Comparison of ENCODE assay signal across 8 mouse cellular contexts in genomic region chr4:155769880-155770512, GRCm38 (mm10). TPM values are rescaled to one million over a fixed set of nuclear protein-coding genes. Genes with fewer than 3 reads are reported as not detected.
A peak's percentile ranks its signal among the peaks of the same experiment; 100 is the strongest.
DNase-seq lines count a peak whose midpoint lies in the region; ATAC-seq lines count a peak whose summit lies in the region.

No protein-coding gene starts in this region.

- H3K27me3 ChIP-seq in intestine, embryonic 15.5 days (replicated peaks), result no peaks in the 10 kb centered on the region

- H3K27ac ChIP-seq in intestine, embryonic 15.5 days, result peak overlapping the region; percentile 60

- peak; percentile 92 for ATAC-seq in intestine, embryonic 15.5 days

- peaks cover 31% of the 10 kb centered on the region for H3K4me1 ChIP-seq in intestine, embryonic 15.5 days (replicated peaks)

- H3K4me3 ChIP-seq in intestine, embryonic 15.5 days (replicated peaks), result peak overlapping the region; percentile 53

- peak; percentile 92 to 97 for DNase-seq in adrenal gland, adult (ENCODE audit: inconsistent age in 2 of 2, low spot score in 1 of 2)
- DNase-seq in embryo, embryonic 10.5 days (ENCODE audit: low spot score), result peak; percentile 93
- peak; percentile 87 to 90 for DNase-seq in gastrocnemius, postnatal 36 days
- DNase-seq in left cerebral cortex, postnatal 25 days (ENCODE audit: low spot score in 2 of 2), result peak; percentile 91 to 93
- DNase-seq in mesoderm, embryonic 11.5 days (ENCODE audit: low read depth, low spot score), result peak; percentile 92
- DNase-seq in right cerebral cortex, postnatal 25 days, result peak; percentile 89
- peak; percentile 86 to 94 for DNase-seq in urinary bladder, postnatal 4 days (ENCODE audit: low spot score in 2 of 2)

- peak overlapping the region; percentile 88 for H3K4me2 ChIP-seq in intestine, embryonic 15.5 days (replicated peaks)

- H3K9me3 ChIP-seq in intestine, embryonic 15.5 days, result no peaks in the 10 kb centered on the region

- intact Hi-C loops in gastrocnemius, postnatal 36 days (cut with DNase I), result loop anchor here (1.0 to 5.0 kb wide), 2 partner anchors 13 to 48 kb away; no protein-coding TSS in a partner anchor
- intact Hi-C loops in left cerebral cortex, postnatal 25 days (cut with DNase I), result loop anchor here (5.0 kb wide), 1 partner anchor 48 kb away; no protein-coding TSS in a partner anchor

- H3K9ac ChIP-seq in intestine, embryonic 15.5 days, result peak overlapping the region; percentile 77

- WGBS in intestine, embryonic 15.5 days, result under 1% methylated on average over 39 of the region's 39 CpGs

- no peaks in the 10 kb centered on the region for H3K36me3 ChIP-seq in intestine, embryonic 15.5 days

RNA-seq across cellular contexts. Expression of gene Vwa1, which starts 4.5 kb away (rescaled TPM):
- 1 to 10 TPM; 4.6 to 4.7 TPM for total RNA-seq in gastrocnemius, postnatal 36 days (2021)
- polyA plus RNA-seq in intestine, embryonic 15.5 days (2015; fragmentation: Nextera tagmentation; extraction: Ambion mirVana), result 16.7 TPM in 2 replicates
- 10 to 100 TPM; 14.0 to 16.6 TPM for total RNA-seq in left cerebral cortex, postnatal 25 days (2021)

RNA-seq across cellular contexts. Expression of gene Atad3a, which starts 9.1 kb away (rescaled TPM):
- 10 to 100 TPM; 23.7 to 26.6 TPM for total RNA-seq in gastrocnemius, postnatal 36 days (2021)
- 135 and 156 TPM in 2 replicates for polyA plus RNA-seq in intestine, embryonic 15.5 days (2015; fragmentation: Nextera tagmentation; extraction: Ambion mirVana)
- total RNA-seq in left cerebral cortex, postnatal 25 days (2021), result 10 to 100 TPM; 44.0 to 52.3 TPM

RNA-seq across cellular contexts. Expression of gene Tmem88b, which starts 15.7 kb away (rescaled TPM):
- under 1 TPM; 0.67 to 0.87 TPM for total RNA-seq in gastrocnemius, postnatal 36 days (2021)
- polyA plus RNA-seq in intestine, embryonic 15.5 days (2015; fragmentation: Nextera tagmentation; extraction: Ambion mirVana), result 1.00 and 1.1 TPM in 2 replicates
- total RNA-seq in left cerebral cortex, postnatal 25 days (2021), result 10 to 100 TPM; 16.8 to 20.7 TPM

RNA-seq across cellular contexts. Expression of gene Ankrd65, which starts 20.2 kb away (rescaled TPM):
- not detected for total RNA-seq in gastrocnemius, postnatal 36 days (2021)
- not detected in 2 replicates for polyA plus RNA-seq in intestine, embryonic 15.5 days (2015; fragmentation: Nextera tagmentation; extraction: Ambion mirVana)
- total RNA-seq in left cerebral cortex, postnatal 25 days (2021), result not detected

RNA-seq across cellular contexts. Expression of gene Mrpl20, which starts 32.7 kb away (rescaled TPM):
- total RNA-seq in gastrocnemius, postnatal 36 days (2021), result 10 to 100 TPM; 38.3 to 49.1 TPM
- 225 and 226 TPM in 2 replicates for polyA plus RNA-seq in intestine, embryonic 15.5 days (2015; fragmentation: Nextera tagmentation; extraction: Ambion mirVana)
- 10 to 100 TPM; 93.9 to 97.9 TPM for total RNA-seq in left cerebral cortex, postnatal 25 days (2021)

Comparison
In these comparisons a context has a peak if more than half of its experiments do, and no peak if none do; other contexts are left out.
1. Peak in every context shown above with its lines: DNase-seq, ATAC-seq, H3K4me3 ChIP-seq and H3K27ac ChIP-seq.
2. RNA of gene Tmem88b, which starts 15.7 kb away (total RNA-seq): 16.8 to 20.7 TPM in left cerebral cortex, postnatal 25 days; 0.67 to 0.87 TPM in gastrocnemius, postnatal 36 days; every median in the first group is over 4 times any median in the second.